Mouse (Mus musculus): ENCODE data around the gene Psmd7. TPM values are rescaled to one million over a fixed set of nuclear protein-coding genes. Genes with fewer than 3 reads are reported as not detected.

Gene Psmd7
- polyA plus RNA-seq, 1 experiment from 2014 or later: 240 TPM

DNA sequence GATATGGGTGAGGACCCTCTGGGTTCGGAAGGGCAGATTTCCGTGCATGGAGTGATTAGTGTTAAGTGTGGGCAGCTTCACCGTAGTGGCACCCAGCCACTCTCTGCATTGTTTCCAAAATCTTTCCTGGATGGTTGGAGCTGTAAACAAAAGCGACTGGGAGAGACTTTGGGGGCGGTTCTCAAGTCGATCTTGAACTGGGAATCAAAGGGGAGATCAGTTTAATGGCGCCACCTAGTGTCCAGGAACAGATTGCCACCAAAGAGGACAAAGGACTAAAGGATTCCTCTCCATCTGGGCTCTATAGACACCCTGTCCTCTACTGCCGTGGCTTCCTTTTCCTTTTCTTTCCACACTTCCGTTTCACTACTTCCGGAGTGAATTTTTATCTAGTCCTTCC, 11.6 kb downstream of the Psmd7 start:
- 6% methylated on average over 10 of the region's 10 CpGs for WGBS
- Histone ChIP-seq H3K4me1 (peaks cover 4% of the 10 kb centered on the region; the same call in 1 of the 2 replicates), H3K36me3 (replicated peaks) (peaks cover 31% of the 10 kb centered on the region), H3K4me3 (no peak overlapping the region), H3K27ac (0 out of 2 replicates have a peak overlapping the region, but pooled peaks have one; percentile 23), H3K9me3 (no peaks in the 10 kb centered on the region), H3K4me2 (peak overlapping the region; percentile 30; the same call in 1 of the 2 replicates), H3K9ac (no peak overlapping the region), H3K27me3 (replicated peaks) (no peaks in the 10 kb centered on the region)
- peak; percentile 62; the same call in 1 of the 2 replicates for ATAC-seq (replicated peaks)

- ATAC-seq (replicated peaks): no peak
- 91% methylated on average over 3 of the region's 3 CpGs for WGBS
- Histone ChIP-seq H3K4me3 (no peak overlapping the region), H3K9me3 (no peaks in the 10 kb centered on the region), H3K4me2 (no peak overlapping the region), H3K27ac (no peak overlapping the region), H3K4me1 (peaks cover 4% of the 10 kb centered on the region; the same call in 1 of the 2 replicates), H3K9ac (no peak overlapping the region), H3K36me3 (replicated peaks) (peaks cover 12% of the 10 kb centered on the region), H3K27me3 (replicated peaks) (no peaks in the 10 kb centered on the region)
These were observed 13.5 kb downstream of the Psmd7 start for GRCm38 (mm10) chr8:107574771-107575170.

DNA sequence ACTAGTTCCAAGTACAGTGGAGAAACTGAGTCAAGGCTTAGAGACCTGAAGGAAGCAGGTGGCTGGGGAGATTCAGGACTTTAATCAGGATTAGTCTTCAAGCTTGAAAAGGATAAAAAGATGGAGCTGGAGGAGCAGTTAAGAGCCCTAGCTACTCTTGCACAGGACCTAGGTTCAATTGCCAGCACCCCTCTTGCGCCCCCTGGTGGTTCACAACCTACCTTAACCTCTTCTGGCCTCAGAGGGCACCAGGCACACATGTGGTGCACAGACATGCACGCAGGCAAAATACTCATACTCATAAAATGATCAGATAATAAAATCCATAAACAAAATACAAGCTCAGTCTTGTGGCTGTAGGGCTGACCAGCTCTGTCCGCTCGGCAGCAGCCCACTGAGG, 15.8 kb downstream of the Psmd7 start:
- Histone ChIP-seq H3K36me3 (replicated peaks) (no peaks in the 10 kb centered on the region), H3K4me2 (no peak overlapping the region), H3K9ac (no peak overlapping the region), H3K4me1 (peaks cover 4% of the 10 kb centered on the region; the same call in 1 of the 2 replicates), H3K9me3 (no peaks in the 10 kb centered on the region), H3K27me3 (replicated peaks) (no peaks in the 10 kb centered on the region), H3K27ac (no peak overlapping the region), H3K4me3 (no peak overlapping the region)
- no peak for ATAC-seq (replicated peaks)
- 68% methylated on average over 4 of the region's 4 CpGs for WGBS

DNA sequence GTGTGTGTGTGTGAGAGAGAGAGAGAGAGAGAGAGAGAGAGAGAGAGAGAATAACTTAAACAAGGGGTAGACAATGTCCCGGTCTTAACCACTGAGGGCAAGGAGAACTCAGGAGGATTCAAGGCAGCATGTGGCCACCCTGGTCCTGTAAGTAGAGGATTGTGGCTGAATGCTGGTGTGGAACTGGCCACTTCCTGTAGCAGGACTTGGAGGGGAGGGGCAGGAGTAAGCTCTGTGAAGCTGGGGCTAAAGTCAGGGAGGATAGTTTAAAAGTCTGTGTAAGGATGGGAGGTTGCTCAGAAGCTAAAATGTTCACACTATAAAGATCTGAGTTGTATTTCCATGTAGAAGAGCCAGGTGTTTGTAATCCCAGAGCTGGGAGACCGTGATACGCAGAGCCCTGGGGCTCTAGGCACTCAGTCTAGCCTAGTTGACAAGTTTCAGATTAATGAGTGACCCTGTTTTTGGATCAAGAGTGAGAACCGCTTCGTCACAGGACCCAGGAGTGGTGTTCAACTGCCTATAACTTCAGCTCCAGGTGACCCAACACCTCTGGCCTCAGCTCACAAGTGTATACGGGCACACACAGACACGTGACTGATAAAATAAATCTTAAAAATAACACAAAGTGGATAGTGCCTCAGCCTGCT, 16.7 kb downstream of the Psmd7 start:
- ATAC-seq (replicated peaks): no peak
- H3K4me2 ChIP-seq: no peak overlapping the region
- no peak overlapping the region for H3K9ac ChIP-seq
- WGBS: 94% methylated on average over 7 of the region's 7 CpGs
- H3K27me3 ChIP-seq (replicated peaks): no peaks in the 10 kb centered on the region
- H3K36me3 ChIP-seq (replicated peaks): no peaks in the 10 kb centered on the region
- peaks cover 4% of the 10 kb centered on the region; the same call in 1 of the 2 replicates for H3K4me1 ChIP-seq
- no peak overlapping the region for H3K4me3 ChIP-seq
- no peak overlapping the region for H3K27ac ChIP-seq
- no peaks in the 10 kb centered on the region for H3K9me3 ChIP-seq

GRCm38 (mm10) chr8:107571046-107571445, 17.2 kb downstream of the Psmd7 start:
- Histone ChIP-seq H3K27ac (no peak overlapping the region), H3K9ac (no peak overlapping the region), H3K27me3 (replicated peaks) (no peaks in the 10 kb centered on the region), H3K36me3 (replicated peaks) (no peaks in the 10 kb centered on the region), H3K4me2 (no peak overlapping the region), H3K4me3 (no peak overlapping the region), H3K9me3 (no peaks in the 10 kb centered on the region), H3K4me1 (no peaks in the 10 kb centered on the region)
- WGBS: 84% methylated on average over 2 of the region's 2 CpGs
- no peak for ATAC-seq (replicated peaks)

DNA sequence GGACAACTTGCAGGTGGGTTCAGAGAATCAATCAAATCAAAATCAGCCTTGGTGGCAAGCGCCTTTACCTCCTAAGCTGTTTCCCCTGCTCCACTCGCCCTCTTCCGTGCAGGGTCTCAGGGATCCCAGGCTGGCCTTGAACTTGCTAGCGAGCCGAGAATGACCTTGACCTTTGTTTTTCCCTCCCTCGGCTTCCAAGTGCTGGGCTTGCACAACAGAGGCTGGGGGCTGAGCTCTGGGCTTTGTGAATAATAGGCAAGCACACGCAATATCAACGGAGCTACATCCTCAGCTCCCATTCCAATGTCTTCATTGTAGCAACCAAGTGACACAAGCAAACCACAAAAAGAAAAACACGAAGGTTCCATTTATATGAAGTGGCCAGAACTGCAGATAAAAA, 26.1 kb downstream of the Psmd7 start:
- H3K27ac ChIP-seq: no peak overlapping the region
- 78% methylated on average over 9 of the region's 9 CpGs for WGBS
- no peaks in the 10 kb centered on the region for H3K27me3 ChIP-seq (replicated peaks)
- H3K9ac ChIP-seq: no peak overlapping the region
- H3K36me3 ChIP-seq (replicated peaks): no peaks in the 10 kb centered on the region
- no peak overlapping the region for H3K4me3 ChIP-seq
- no peak for ATAC-seq (replicated peaks)
- no peaks in the 10 kb centered on the region for H3K4me1 ChIP-seq
- no peak overlapping the region for H3K4me2 ChIP-seq
- H3K9me3 ChIP-seq: no peaks in the 10 kb centered on the region

GRCm38 (mm10) chr8:107560820-107561536, 27.3 kb downstream of the Psmd7 start:
- Histone ChIP-seq H3K36me3 (replicated peaks) (no peaks in the 10 kb centered on the region), H3K27me3 (replicated peaks) (no peaks in the 10 kb centered on the region), H3K27ac (no peak overlapping the region), H3K4me1 (no peaks in the 10 kb centered on the region), H3K4me2 (no peak overlapping the region), H3K9me3 (no peaks in the 10 kb centered on the region), H3K9ac (no peak overlapping the region), H3K4me3 (no peak overlapping the region)
- 74% methylated on average over 16 of the region's 16 CpGs for WGBS
- no peak for ATAC-seq (replicated peaks)

- H3K27ac ChIP-seq: no peak overlapping the region
These were observed 31.7 kb downstream of the Psmd7 start for GRCm38 (mm10) chr8:107556511-107556936.

DNA sequence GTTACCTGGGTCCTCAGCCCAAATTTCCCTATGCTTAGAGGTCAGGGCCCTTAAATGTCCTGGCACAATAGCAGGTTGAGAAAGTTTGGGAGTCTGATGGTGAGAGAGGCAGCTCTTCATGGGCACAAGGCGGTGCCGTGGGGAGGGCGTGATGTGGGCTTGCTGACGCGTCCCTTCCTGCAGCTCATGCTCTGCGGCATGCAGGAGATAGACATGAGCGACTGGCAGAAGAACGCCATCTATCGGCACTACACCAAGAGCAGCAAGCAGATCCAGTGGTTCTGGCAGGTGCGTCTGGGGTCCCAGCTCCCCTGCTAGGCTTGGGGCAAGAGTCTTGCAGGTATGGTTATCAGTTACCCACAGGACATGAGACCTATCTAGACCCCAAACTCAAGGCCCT, 33.0 kb downstream of the Psmd7 start:
- Histone ChIP-seq H3K9me3 (no peaks in the 10 kb centered on the region), H3K4me3 (no peak overlapping the region), H3K4me1 (no peaks in the 10 kb centered on the region), H3K27me3 (replicated peaks) (no peaks in the 10 kb centered on the region), H3K9ac (no peak overlapping the region), H3K4me2 (no peak overlapping the region), H3K36me3 (replicated peaks) (peaks cover 10% of the 10 kb centered on the region; the same call in 1 of the 2 replicates), H3K27ac (no peak overlapping the region)
- 92% methylated on average over 10 of the region's 10 CpGs for WGBS
- ATAC-seq (replicated peaks): no peak

More at GRCm38 (mm10) chr8:107556511-107556936, 31.7 kb downstream of the Psmd7 start:
- ATAC-seq (replicated peaks): no peak
- Histone ChIP-seq H3K4me3 (no peak overlapping the region), H3K9ac (no peak overlapping the region), H3K4me1 (no peaks in the 10 kb centered on the region), H3K36me3 (replicated peaks) (0 out of 2 replicates have a peak, but pooled peaks cover 9% of the 10 kb centered on the region), H3K4me2 (no peak overlapping the region), H3K27me3 (replicated peaks) (no peaks in the 10 kb centered on the region), H3K9me3 (no peaks in the 10 kb centered on the region)
- WGBS: 25% methylated on average over 12 of the region's 12 CpGs

DNA sequence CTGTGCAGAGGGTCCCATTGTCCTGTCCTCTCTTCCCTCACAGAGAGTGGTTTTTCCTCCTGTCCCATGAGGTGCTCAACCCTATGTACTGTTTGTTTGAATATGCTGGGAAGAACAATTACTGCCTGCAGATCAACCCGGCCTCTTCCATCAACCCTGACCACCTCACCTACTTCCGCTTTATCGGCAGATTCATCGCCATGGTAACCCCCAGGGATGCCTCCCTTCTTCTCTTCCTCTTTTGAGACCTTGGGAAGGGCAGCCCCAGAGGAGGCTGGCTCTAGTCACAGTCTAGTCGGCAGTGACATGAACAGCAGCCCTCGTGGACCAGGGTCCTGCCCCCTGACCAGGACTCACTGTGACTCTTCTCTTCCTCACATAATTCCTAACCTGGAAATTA, 36.0 kb downstream of the Psmd7 start:
- Histone ChIP-seq H3K27ac (no peak overlapping the region), H3K4me3 (no peak overlapping the region), H3K9ac (no peak overlapping the region), H3K4me1 (no peaks in the 10 kb centered on the region), H3K4me2 (no peak overlapping the region), H3K9me3 (no peaks in the 10 kb centered on the region), H3K27me3 (replicated peaks) (no peaks in the 10 kb centered on the region), H3K36me3 (replicated peaks) (peaks cover 14% of the 10 kb centered on the region; the same call in 1 of the 2 replicates)
- 22% methylated on average over 6 of the region's 6 CpGs for WGBS
- no peak for ATAC-seq (replicated peaks)

DNA sequence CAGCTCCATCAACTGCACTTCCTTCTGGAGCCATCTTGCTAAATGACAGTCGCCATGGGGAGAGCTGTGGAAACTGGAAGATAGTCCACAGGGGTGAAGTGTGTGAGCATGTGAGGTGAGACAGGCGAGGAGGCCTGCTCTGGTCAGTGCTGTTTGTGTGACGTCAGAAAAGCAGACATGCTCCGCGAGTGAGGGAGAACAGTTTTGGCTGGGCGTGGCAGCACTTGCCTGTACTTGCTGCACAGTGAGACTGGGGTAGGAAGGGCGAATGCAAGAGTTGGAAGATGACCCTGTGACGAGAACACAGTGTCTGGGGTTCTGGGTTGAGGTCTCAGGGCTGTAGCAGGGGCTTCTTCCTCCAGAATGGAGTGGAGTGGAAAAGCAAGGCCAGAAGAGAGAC, 41.4 kb downstream of the Psmd7 start:
- ATAC-seq (replicated peaks): no peak
- Histone ChIP-seq H3K4me2 (no peak overlapping the region), H3K36me3 (replicated peaks) (peaks cover 8% of the 10 kb centered on the region; the same call in 1 of the 2 replicates), H3K4me1 (no peaks in the 10 kb centered on the region), H3K4me3 (no peak overlapping the region), H3K27me3 (replicated peaks) (no peaks in the 10 kb centered on the region), H3K27ac (no peak overlapping the region), H3K9me3 (no peaks in the 10 kb centered on the region), H3K9ac (no peak overlapping the region)
- 88% methylated on average over 8 of the region's 8 CpGs for WGBS

- Histone ChIP-seq H3K36me3 (replicated peaks) (peaks cover 8% of the 10 kb centered on the region; the same call in 1 of the 2 replicates), H3K9ac (no peak overlapping the region), H3K9me3 (no peaks in the 10 kb centered on the region), H3K4me3 (no peak overlapping the region), H3K27me3 (replicated peaks) (no peaks in the 10 kb centered on the region), H3K4me1 (no peaks in the 10 kb centered on the region), H3K27ac (no peak overlapping the region), H3K4me2 (no peak overlapping the region)
- no peak for ATAC-seq (replicated peaks)
- WGBS: 96% methylated on average over 4 of the region's 4 CpGs
These were observed 42.1 kb downstream of the Psmd7 start for GRCm38 (mm10) chr8:107546154-107546553.

All from midbrain, embryonic 15.5 days (tissue).